Mouse (Mus musculus) midbrain, embryonic 11.5 days (tissue): ENCODE measurements around the gene Pqlc2. TPM values are rescaled to one million over a fixed set of nuclear protein-coding genes. Genes with fewer than 3 reads are reported as not detected.

Source experiments
- ATAC-seq: fragments of 200-750 bp; cut with Nextera tagmentation; 2 replicates; pipeline ENCODE4 v1.8.0; 2017; ENCODE audit warnings: moderate TSS enrichment, moderate library complexity; ENCODE audit not compliant: low FRiP score
- DNase-seq: peaks from one replicate; pipeline ENCODE4 v3.0.0; 2015; ENCODE audit warnings: low spot score; ENCODE audit errors: missing footprints
- H3K27ac ChIP-seq: fragments of 300-500 bp; sonication (generic); 2 replicates; pipeline ENCODE4 v1.5.1; 2014; ENCODE audit warnings: low read depth, low read length
- H3K27me3 ChIP-seq: fragments of 300-500 bp; sonication (generic); 2 replicates; pipeline ENCODE4 v1.6.1; 2014; ENCODE audit warnings: mild to moderate bottlenecking, low read length, moderate library complexity, mixed read lengths; ENCODE audit not compliant: control insufficient read depth, insufficient read depth
- H3K36me3 ChIP-seq: fragments of 300-500 bp; sonication (generic); 2 replicates; pipeline ENCODE4 v1.6.1; 2014; ENCODE audit warnings: mild to moderate bottlenecking, low read length, moderate library complexity, mixed read lengths; ENCODE audit not compliant: control insufficient read depth, insufficient read depth
- H3K4me1 ChIP-seq: fragments of 300-500 bp; sonication (generic); 2 replicates; pipeline ENCODE4 v1.6.1; 2014; ENCODE audit warnings: low read length; ENCODE audit not compliant: control insufficient read depth, insufficient read depth
- H3K4me2 ChIP-seq: fragments of 300-500 bp; sonication (generic); 2 replicates; pipeline ENCODE4 v1.6.1; 2014; ENCODE audit warnings: mild to moderate bottlenecking, moderate library complexity
- H3K4me3 ChIP-seq: fragments of 300-500 bp; sonication (generic); 2 replicates; pipeline ENCODE4 v1.5.1; 2014; ENCODE audit warnings: low read depth, low read length
- H3K9ac ChIP-seq: fragments of 300-500 bp; sonication (generic); 2 replicates; pipeline ENCODE4 v1.6.1; 2014; ENCODE audit warnings: low read length
- H3K9me3 ChIP-seq: fragments of 300-500 bp; sonication (generic); 2 replicates; pipeline ENCODE4 v1.6.1; 2016; ENCODE audit warnings: low read length; ENCODE audit not compliant: control insufficient read depth
- WGBS: fragments of 180-500 bp; shearing (Covaris S2); extraction: QIAGEN DNeasy Blood & Tissue Kit; methylation state at CpG from one replicate; pipeline ENCODE4 v1.1.7; 2014; 5-methylcytosine and 5-hydroxymethylcytosine counted together
- polyA plus RNA-seq: library from polyadenylated mRNA; unstranded; fragments of >200 nt; fragmentation: Nextera tagmentation; extraction: Ambion mirVana; gene quantifications from 2 replicates; pipeline ENCODE4 v1.2.1, GENCODE M21; 2014

The Pqlc2 gene
- polyA plus RNA-seq, 1 experiment from 2014 or later, result 12.9 TPM

- ATAC-seq, result no peak
- Histone ChIP-seq H3K9ac (no peak overlapping the region), H3K27ac (no peak overlapping the region), H3K9me3 (no peaks in the 10 kb centered on the region), H3K36me3 (no peaks in the 10 kb centered on the region), H3K27me3 (no peaks in the 10 kb centered on the region), H3K4me2 (no peak overlapping the region), H3K4me3 (no peak overlapping the region), H3K4me1 (no peaks in the 10 kb centered on the region)
- DNase-seq, result no peak
- WGBS, result 94% methylated on average over 7 of the region's 7 CpGs
Measured at GRCm38 (mm10) chr4:139274573-139274972, 35.9 kb downstream of the Pqlc2 start.

- no peaks in the 10 kb centered on the region for H3K36me3 ChIP-seq
- H3K4me3 ChIP-seq, result no peak overlapping the region
- DNase-seq, result no peak
- no peaks in the 10 kb centered on the region for H3K4me1 ChIP-seq
- no peaks in the 10 kb centered on the region for H3K27me3 ChIP-seq
- no peak overlapping the region for H3K27ac ChIP-seq
- H3K9me3 ChIP-seq, result no peaks in the 10 kb centered on the region
- H3K4me2 ChIP-seq, result no peak overlapping the region
- no peak for ATAC-seq
- WGBS, result 91% methylated on average over 10 of the region's 10 CpGs
- H3K9ac ChIP-seq, result no peak overlapping the region
Measured at GRCm38 (mm10) chr4:139272951-139273680, 37.4 kb downstream of the Pqlc2 start.

DNA sequence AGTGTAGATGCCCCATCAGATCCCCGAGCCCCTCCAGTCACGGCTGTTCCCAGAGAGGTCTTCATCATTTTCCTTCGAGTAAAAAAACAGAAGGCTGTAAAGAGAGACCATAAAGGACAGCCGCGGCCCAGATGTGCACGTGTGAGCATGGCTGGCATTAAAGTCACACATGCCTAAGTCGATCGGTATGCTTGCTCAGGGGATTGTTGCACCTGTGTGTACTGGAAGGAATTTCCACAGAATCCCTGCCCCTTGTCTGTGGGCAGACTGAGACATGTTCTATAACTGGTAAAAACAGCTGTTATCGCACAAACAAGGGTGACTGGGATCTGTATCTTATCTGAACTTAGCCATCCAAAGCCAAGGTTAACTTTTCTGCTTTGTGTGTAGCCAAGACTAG, 38.9 kb downstream of the Pqlc2 start:
- no peaks in the 10 kb centered on the region for H3K4me1 ChIP-seq
- no peak overlapping the region for H3K4me3 ChIP-seq
- 94% methylated on average over 9 of the region's 9 CpGs for WGBS
- H3K9ac ChIP-seq, result no peak overlapping the region
- H3K4me2 ChIP-seq, result no peak overlapping the region
- H3K27ac ChIP-seq, result no peak overlapping the region
- no peaks in the 10 kb centered on the region for H3K27me3 ChIP-seq
- no peaks in the 10 kb centered on the region for H3K9me3 ChIP-seq
- H3K36me3 ChIP-seq, result no peaks in the 10 kb centered on the region
- ATAC-seq (no peak), DNase-seq (no peak)

DNA sequence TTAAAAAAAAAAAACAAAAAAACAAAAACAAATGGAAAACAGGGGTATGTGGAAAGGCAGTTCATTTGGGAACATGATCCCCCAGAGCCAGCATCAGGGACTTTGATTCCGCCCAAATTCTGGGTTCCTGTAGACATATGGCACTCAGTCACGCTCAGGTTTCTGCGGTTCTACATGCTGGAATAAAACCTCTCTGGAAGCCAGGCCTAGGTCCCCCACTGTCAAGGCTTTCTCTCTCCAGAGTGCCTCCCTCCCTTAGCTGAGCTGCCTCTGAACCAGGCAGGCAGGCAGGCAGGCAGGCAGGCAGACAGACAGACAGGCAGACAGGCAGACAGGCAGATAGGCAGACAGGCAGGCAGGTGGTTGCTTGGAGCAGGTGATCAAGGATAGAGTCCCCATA, 40.3 kb downstream of the Pqlc2 start:
- 91% methylated on average over 3 of the region's 3 CpGs for WGBS
- Histone ChIP-seq H3K9me3 (no peaks in the 10 kb centered on the region), H3K4me1 (no peaks in the 10 kb centered on the region), H3K9ac (no peak overlapping the region), H3K4me3 (no peak overlapping the region), H3K27ac (no peak overlapping the region), H3K27me3 (no peaks in the 10 kb centered on the region), H3K4me2 (no peak overlapping the region), H3K36me3 (no peaks in the 10 kb centered on the region)
- ATAC-seq, result no peak
- no peak for DNase-seq

DNA sequence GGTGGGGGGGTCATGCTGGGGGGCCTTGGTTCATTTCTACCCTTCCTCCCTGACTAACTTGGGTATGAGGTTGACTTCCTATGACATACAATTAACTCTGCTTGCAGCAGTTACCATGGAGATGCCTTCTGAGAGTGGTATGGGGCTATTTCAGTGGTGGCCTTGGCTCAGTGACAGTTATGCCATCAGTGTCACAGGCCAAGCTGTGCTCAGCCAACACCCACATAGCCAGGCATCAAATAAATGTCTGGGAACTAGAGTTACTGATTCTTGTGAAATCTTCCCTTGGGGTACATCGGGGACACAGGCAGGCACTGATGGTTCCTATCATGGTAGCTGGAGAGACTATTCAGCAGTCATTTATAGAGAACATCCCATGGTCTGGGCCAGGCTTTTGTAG, 42.3 kb downstream of the Pqlc2 start:
- no peaks in the 10 kb centered on the region for H3K27me3 ChIP-seq

DNA sequence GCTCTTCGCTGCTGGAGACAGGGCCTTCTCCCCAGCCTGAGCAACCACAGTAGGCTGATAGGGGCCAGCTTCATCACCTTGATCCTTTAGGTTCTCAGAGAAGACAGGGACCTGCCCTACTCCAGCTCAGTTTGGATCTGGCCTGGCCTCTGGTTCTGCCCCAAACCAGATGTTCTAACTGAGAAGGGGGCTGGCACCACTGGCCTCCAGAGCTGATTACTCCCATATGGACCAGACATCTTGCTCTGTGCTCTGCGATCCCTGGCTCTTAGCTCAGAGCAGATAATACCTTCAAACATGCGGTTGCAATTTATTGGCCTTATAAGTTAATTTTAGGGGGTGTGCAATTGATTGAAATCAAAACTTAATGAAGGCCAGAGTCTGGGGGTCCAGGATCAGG, 43.2 kb downstream of the Pqlc2 start:
- no peaks in the 10 kb centered on the region for H3K9me3 ChIP-seq
- H3K4me3 ChIP-seq, result no peak overlapping the region
- WGBS, result 78% methylated on average over 3 of the region's 3 CpGs
- DNase-seq (no peak), ATAC-seq (no peak)
- H3K36me3 ChIP-seq, result no peaks in the 10 kb centered on the region; the same call in 1 of the 2 replicates
- H3K27me3 ChIP-seq, result no peaks in the 10 kb centered on the region
- H3K27ac ChIP-seq, result no peak overlapping the region
- no peaks in the 10 kb centered on the region for H3K4me1 ChIP-seq
- no peak overlapping the region for H3K4me2 ChIP-seq
- H3K9ac ChIP-seq, result no peak overlapping the region

More for the DNA sequence above, 42.3 kb downstream of the Pqlc2 start:
- Histone ChIP-seq H3K4me3 (no peak overlapping the region), H3K9ac (no peak overlapping the region), H3K9me3 (no peaks in the 10 kb centered on the region), H3K36me3 (no peaks in the 10 kb centered on the region; the same call in 1 of the 2 replicates), H3K27ac (no peak overlapping the region), H3K4me1 (no peaks in the 10 kb centered on the region), H3K4me2 (no peak overlapping the region)
- WGBS, result 94% methylated on average over 1 of the region's 1 CpGs
- ATAC-seq (no peak), DNase-seq (no peak)

DNA sequence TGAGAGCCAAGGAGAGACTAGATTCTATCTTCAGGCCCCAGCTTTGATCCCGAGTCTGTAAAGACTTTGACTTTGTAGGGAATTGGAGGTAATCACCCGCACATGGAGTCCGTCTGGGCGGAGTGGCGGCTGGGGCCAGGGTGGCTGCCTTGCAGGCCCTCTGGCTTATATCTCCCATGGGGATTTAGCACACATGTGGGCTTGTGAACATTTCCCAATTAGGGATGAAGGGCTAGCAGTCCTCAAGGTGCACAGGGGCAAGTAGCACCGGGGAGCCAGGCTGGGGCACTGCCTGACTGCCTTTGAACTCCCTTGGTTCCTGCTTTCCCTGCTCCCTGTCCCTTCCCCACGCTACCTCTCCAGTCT, 44.0 kb downstream of the Pqlc2 start:
- no peaks in the 10 kb centered on the region for H3K9me3 ChIP-seq
- no peak overlapping the region for H3K4me3 ChIP-seq
- ATAC-seq, result no peak
- no peaks in the 10 kb centered on the region for H3K4me1 ChIP-seq
- H3K27ac ChIP-seq, result no peak overlapping the region
- H3K36me3 ChIP-seq, result peaks cover 3% of the 10 kb centered on the region; the same call in 1 of the 2 replicates
- no peak overlapping the region for H3K9ac ChIP-seq
- 85% methylated on average over 7 of the region's 7 CpGs for WGBS
- no peak for DNase-seq
- no peak overlapping the region for H3K4me2 ChIP-seq
- H3K27me3 ChIP-seq, result no peaks in the 10 kb centered on the region

GRCm38 (mm10) chr4:139265783-139266499, 44.6 kb downstream of the Pqlc2 start:
- Histone ChIP-seq H3K4me1 (no peaks in the 10 kb centered on the region), H3K4me2 (no peak overlapping the region), H3K27ac (no peak overlapping the region), H3K9me3 (no peaks in the 10 kb centered on the region), H3K36me3 (peaks cover 3% of the 10 kb centered on the region; the same call in 1 of the 2 replicates), H3K9ac (no peak overlapping the region), H3K27me3 (no peaks in the 10 kb centered on the region), H3K4me3 (no peak overlapping the region)
- DNase-seq (no peak), ATAC-seq (no peak)
- WGBS, result 88% methylated on average over 13 of the region's 13 CpGs

DNA sequence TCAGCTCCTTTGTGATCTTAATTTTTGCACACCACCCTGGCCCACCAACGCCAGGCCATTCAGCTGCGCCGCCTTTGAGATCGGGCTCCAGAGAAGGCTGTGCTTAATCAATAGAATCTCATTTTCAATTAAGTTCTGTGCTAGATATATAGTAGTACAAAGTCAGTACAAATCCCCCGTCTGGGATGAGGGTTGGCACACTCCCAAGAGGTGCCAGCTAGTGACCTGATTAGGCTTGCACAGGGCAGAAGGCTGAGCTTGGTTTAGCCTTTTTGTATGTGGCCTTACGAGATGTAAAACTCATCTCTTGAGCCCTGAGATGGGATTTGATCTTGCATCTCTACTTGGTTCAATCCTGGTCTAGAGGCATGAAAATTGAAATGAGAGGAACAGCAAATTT, 47.5 kb downstream of the Pqlc2 start:
- WGBS, result 95% methylated on average over 6 of the region's 6 CpGs

More for the DNA sequence above, 47.5 kb downstream of the Pqlc2 start:
- peaks cover 3% of the 10 kb centered on the region; the same call in 1 of the 2 replicates for H3K36me3 ChIP-seq
- no peaks in the 10 kb centered on the region for H3K9me3 ChIP-seq
- no peak overlapping the region for H3K4me3 ChIP-seq
- no peak overlapping the region for H3K9ac ChIP-seq
- DNase-seq (no peak), ATAC-seq (no peak)
- H3K27ac ChIP-seq, result no peak overlapping the region
- H3K27me3 ChIP-seq, result no peaks in the 10 kb centered on the region
- H3K4me2 ChIP-seq, result no peak overlapping the region
- no peaks in the 10 kb centered on the region for H3K4me1 ChIP-seq
